Comparison of ENCODE assay signal across 8 mouse cellular contexts in the genomic region with DNA sequence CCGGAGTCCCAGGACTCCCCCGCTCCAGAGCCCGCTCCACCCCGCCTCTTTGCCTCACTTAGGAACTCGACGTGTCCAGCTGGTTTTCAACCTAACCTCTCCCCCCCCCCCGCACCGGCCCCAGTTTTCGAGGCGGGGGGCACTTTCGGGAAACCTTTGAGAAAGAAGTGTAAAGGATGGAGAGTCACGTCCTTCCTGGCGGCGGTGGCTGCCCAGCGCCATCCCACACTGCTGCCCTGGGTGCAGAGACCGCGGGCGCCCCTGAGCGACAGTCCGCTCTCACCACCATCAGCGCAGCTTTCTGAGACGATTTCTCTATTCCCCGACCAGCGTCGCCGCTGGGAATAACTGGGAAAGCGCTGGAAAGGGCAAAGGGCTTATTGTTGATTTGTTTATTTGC. TPM values are rescaled to one million over a fixed set of nuclear protein-coding genes. Genes with fewer than 3 reads are reported as not detected.
DNase-seq lines count a peak whose midpoint lies in the region.

No protein-coding gene starts in this region.

- peak; percentile 30 to 34 for DNase-seq in cerebellum, postnatal 14 days
- no peak for DNase-seq in cerebellum, postnatal 25 days
- peak; percentile 50 for DNase-seq in gastrocnemius, postnatal 25 days
- DNase-seq in kidney, adult 11 months, result peak; percentile 54
- DNase-seq in lung, adult 18-20 months, result peak; percentile 65
- peak; percentile 58 for DNase-seq in retina, postnatal 1 day
- no peak for DNase-seq in left cerebral cortex, adult 8-10 months (ENCODE audit: low spot score in 2 of 2)
- no peak for DNase-seq in cerebellum, adult 11 months

RNA-seq across cellular contexts. Expression of a gene that starts 1.8 kb away (rescaled TPM):
- 10 to 100 TPM in 1 of 2 experiments, 1 to 10 TPM in 1; 6.2 to 10.1 TPM for total RNA-seq in gastrocnemius, postnatal 25 days (2021)
- 1 to 10 TPM; 2.9 to 7.5 (median 5.7) TPM for total RNA-seq in left cerebral cortex, adult 8-10 months (2022)

RNA-seq across cellular contexts. Expression of a gene that starts 9.4 kb away (rescaled TPM):
- total RNA-seq in gastrocnemius, postnatal 25 days (2021), result not detected
- not detected for total RNA-seq in left cerebral cortex, adult 8-10 months (2022)

Comparison
In these comparisons a context has a peak if more than half of its experiments do, and no peak if none do; other contexts are left out.
1. DNase-seq: peak in cerebellum, postnatal 14 days (2 of 2), gastrocnemius, postnatal 25 days (single experiment), kidney, adult 11 months (single experiment), lung, adult 18-20 months (2 of 2) and retina, postnatal 1 day (single experiment); none in cerebellum, postnatal 25 days (0 of 2), left cerebral cortex, adult 8-10 months (0 of 2) and cerebellum, adult 11 months (single experiment).